Mouse (Mus musculus): Measurements from ENCODE around the gene Gphn.
"Not testable (repeated sequence)": the region's sequence is repeated elsewhere in the genome, so short reads cannot be mapped to it uniquely, and the experiment has no call there.

Gene Gphn

GRCm38 (mm10) chr12:78356472-78356871 lies 130.3 kb downstream of the Gphn start:
- DNase-seq (ENCODE audit: low spot score): no peak

- no peak for DNase-seq (ENCODE audit: low spot score)
These were observed 163.1 kb downstream of the Gphn start for GRCm38 (mm10) chr12:78389267-78389666.

- DNase-seq (ENCODE audit: low spot score): no peak
These were observed 169.1 kb downstream of the Gphn start for GRCm38 (mm10) chr12:78395297-78395696.

- DNase-seq (ENCODE audit: low spot score): not testable (repeated sequence)
These were observed 181.3 kb downstream of the Gphn start for GRCm38 (mm10) chr12:78407518-78407917.

GRCm38 (mm10) chr12:78522176-78522575 lies 296.0 kb downstream of the Gphn start:
- DNase-seq (ENCODE audit: low spot score): no peak

GRCm38 (mm10) chr12:78522804-78523394 lies 296.7 kb downstream of the Gphn start:
- no peak for DNase-seq (ENCODE audit: low spot score)

GRCm38 (mm10) chr12:78537590-78537989 lies 311.4 kb downstream of the Gphn start:
- DNase-seq (ENCODE audit: low spot score): not testable (repeated sequence)

GRCm38 (mm10) chr12:78550913-78551312 lies 324.7 kb downstream of the Gphn start:
- DNase-seq (ENCODE audit: low spot score): no peak

- DNase-seq (ENCODE audit: low spot score): no peak
These were observed 405.6 kb downstream of the Gphn start for GRCm38 (mm10) chr12:78631816-78632215.

GRCm38 (mm10) chr12:78639466-78639865 lies 413.3 kb downstream of the Gphn start:
- no peak for DNase-seq (ENCODE audit: low spot score)

GRCm38 (mm10) chr12:78640086-78640485 lies 413.9 kb downstream of the Gphn start:
- DNase-seq (ENCODE audit: low spot score): peak; percentile 33

- no peak for DNase-seq (ENCODE audit: low spot score)
These were observed 415.0 kb downstream of the Gphn start for GRCm38 (mm10) chr12:78641220-78641619.

- DNase-seq (ENCODE audit: low spot score): no peak
These were observed 417.5 kb downstream of the Gphn start for GRCm38 (mm10) chr12:78643691-78644090.

GRCm38 (mm10) chr12:78645282-78645681 lies 419.1 kb downstream of the Gphn start:
- DNase-seq (ENCODE audit: low spot score): no peak

GRCm38 (mm10) chr12:78659718-78660304 lies 433.6 kb downstream of the Gphn start:
- no peak for DNase-seq (ENCODE audit: low spot score)

- no peak for DNase-seq (ENCODE audit: low spot score)
These were observed 452.1 kb downstream of the Gphn start for GRCm38 (mm10) chr12:78678101-78678806.

GRCm38 (mm10) chr12:78678807-78679189 lies 452.6 kb downstream of the Gphn start:
- no peak for DNase-seq (ENCODE audit: low spot score)

- no peak for DNase-seq (ENCODE audit: low spot score)
These were observed 454.9 kb downstream of the Gphn start for GRCm38 (mm10) chr12:78681048-78681447.

- DNase-seq (ENCODE audit: low spot score): no peak
These were observed 456.1 kb downstream of the Gphn start for GRCm38 (mm10) chr12:78682279-78682678.

- no peak for DNase-seq (ENCODE audit: low spot score)
These were observed 459.6 kb downstream of the Gphn start for GRCm38 (mm10) chr12:78685669-78686215.

GRCm38 (mm10) chr12:78688876-78689275 lies 462.7 kb downstream of the Gphn start:
- DNase-seq (ENCODE audit: low spot score): no peak

GRCm38 (mm10) chr12:78691325-78691724 lies 465.1 kb downstream of the Gphn start, which contains the start of gene Fam71d:
Gene Fam71d (plus strand): TSS chr12:78691535.
- no peak for DNase-seq (ENCODE audit: low spot score)

GRCm38 (mm10) chr12:78693281-78693680 lies 467.1 kb downstream of the Gphn start:
- no peak for DNase-seq (ENCODE audit: low spot score)
